Mouse (Mus musculus): ENCODE measurements at regions not wholly inside any gene's neighbourhood (a gene's known extent, or its start where the extent isn't known, plus 50 kb on each side); places are given as distances from the start of the nearest gene placed in this dataset.

GRCm38 (mm10) chr13:94004417-94004816 lies 53.2 kb upstream of the Lhfpl2 start:
- no peak for TF ChIP-seq POLR2A (IDR thresholded peaks at IDR 0.05; ENCODE audit: borderline replicate concordance, low read depth, low read length)
- TF ChIP-seq CTCF (IDR thresholded peaks at IDR 0.05; ENCODE audit: low read depth, low read length), result no peak

All from bone marrow macrophage, adult 2 months (primary cell).